25 mouse cellular contexts compared by ENCODE assay signal in the genomic region with DNA sequence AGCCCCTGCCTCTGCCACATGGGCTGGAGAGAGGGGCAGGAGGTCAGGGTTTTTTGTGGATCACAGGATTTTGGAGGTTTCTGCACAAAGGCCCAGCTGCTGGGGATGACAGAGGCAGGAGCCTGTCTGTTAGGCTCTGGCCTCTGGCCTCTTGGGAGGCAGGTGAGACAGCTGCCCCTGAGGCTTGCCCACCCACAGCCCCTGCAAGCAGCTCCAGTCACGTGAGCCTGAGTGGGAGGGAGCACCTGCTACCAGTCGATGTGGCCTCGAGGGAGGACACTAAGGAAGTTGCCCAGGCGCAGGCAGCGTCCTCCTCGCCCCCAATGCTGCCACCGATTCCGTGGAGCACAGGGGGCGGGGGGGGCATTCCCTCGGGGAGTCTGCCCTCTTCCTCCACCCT.
A peak's percentile ranks its signal among the peaks of the same experiment; 100 is the strongest.
DNase-seq lines count a peak whose midpoint lies in the region; ATAC-seq and TF ChIP-seq lines count a peak whose summit lies in the region.
"Had no signal": no experiment of that assay in that cellular context is flagged by ENCODE, and none has a peak within 500 bp of the region (broad histone marks: within the 10 kb centered on the region; RNA-seq: fewer than 3 reads in every experiment).

No protein-coding gene starts in this region.

- H3K27me3 ChIP-seq in forebrain, embryonic 11.5 days (ENCODE audit: control insufficient read depth, insufficient read depth, low read length), result peaks cover 41% of the 10 kb centered on the region
- no peaks in the 10 kb centered on the region for H3K27me3 ChIP-seq in forebrain, embryonic 15.5 days
- H3K27me3 ChIP-seq in liver, postnatal 0 days (ENCODE audit: insufficient read depth, low read length), result no peaks in the 10 kb centered on the region
- no peaks in the 10 kb centered on the region for H3K27me3 ChIP-seq in splenic B cell, adult 2 months (ENCODE audit: control insufficient read depth, insufficient read depth, low read length, poor library complexity, severe bottlenecking)
- H3K27me3 ChIP-seq: intestine, embryonic 15.5 days; midbrain, embryonic 15.5 days had no signal

- TF ChIP-seq EP300 in liver, postnatal 0 days (IDR thresholded peaks at IDR 0.05; ENCODE audit: low read depth), result no peak

- intact Hi-C loops in gastrocnemius, adult 2 months (cut with DNase I), result no loop called here

- H3K9me3 ChIP-seq in forebrain, embryonic 11.5 days (ENCODE audit: control insufficient read depth, low read length), result no peaks in the 10 kb centered on the region
- no peaks in the 10 kb centered on the region for H3K9me3 ChIP-seq in forebrain, embryonic 15.5 days
- H3K9me3 ChIP-seq in liver, postnatal 0 days (ENCODE audit: low read length), result no peaks in the 10 kb centered on the region
- H3K9me3 ChIP-seq: heart, embryonic 12.5 days; hindbrain, embryonic 13.5 days; intestine, embryonic 15.5 days; midbrain, embryonic 15.5 days had no signal

- H3K27ac ChIP-seq in forebrain, embryonic 11.5 days (ENCODE audit: low read depth, low read length), result no peak overlapping the region
- no peak overlapping the region for H3K27ac ChIP-seq in forebrain, embryonic 15.5 days (replicated peaks)
- H3K27ac ChIP-seq in liver, postnatal 0 days (ENCODE audit: low read depth), result no peak overlapping the region
- no peak overlapping the region for H3K27ac ChIP-seq in gastrocnemius, adult 2 months
- H3K27ac ChIP-seq: hindbrain, embryonic 13.5 days; intestine, embryonic 15.5 days; midbrain, embryonic 15.5 days had no signal

- no peak overlapping the region for H3K4me2 ChIP-seq in forebrain, embryonic 11.5 days (ENCODE audit: low read depth, low read length, severe bottlenecking)
- no peak overlapping the region for H3K4me2 ChIP-seq in forebrain, embryonic 15.5 days (replicated peaks)
- no peak overlapping the region for H3K4me2 ChIP-seq in liver, postnatal 0 days (ENCODE audit: low read depth, low read length)
- H3K4me2 ChIP-seq: heart, embryonic 12.5 days; hindbrain, embryonic 13.5 days; intestine, embryonic 15.5 days; liver, embryonic 11.5 days; midbrain, embryonic 15.5 days had no signal

- ATAC-seq in forebrain, embryonic 11.5 days (replicated peaks; ENCODE audit: low FRiP score), result peak; percentile 39; the same call in 1 of the 2 replicates
- no peak for ATAC-seq in forebrain, embryonic 15.5 days (replicated peaks)
- ATAC-seq in liver, postnatal 0 days, result no peak
- ATAC-seq: intestine, embryonic 15.5 days; midbrain, embryonic 15.5 days had no signal

- no peak overlapping the region for H3K9ac ChIP-seq in forebrain, embryonic 11.5 days (ENCODE audit: low read length)
- no peak overlapping the region for H3K9ac ChIP-seq in forebrain, embryonic 15.5 days (replicated peaks)
- H3K9ac ChIP-seq in liver, postnatal 0 days (replicated peaks), result no peak overlapping the region
- H3K9ac ChIP-seq: heart, embryonic 12.5 days; hindbrain, embryonic 13.5 days; intestine, embryonic 15.5 days; midbrain, embryonic 15.5 days had no signal

- DNase-seq in forebrain, embryonic 11.5 days (ENCODE audit: low spot score), result no peak
- peak; percentile 40 for DNase-seq in liver, postnatal 0 days
- no peak for DNase-seq in liver
- DNase-seq in spleen, postnatal 36 days (ENCODE audit: low spot score in 2 of 2), result peak; percentile 4 to 16
- DNase-seq in spleen, postnatal 4 days (ENCODE audit: low spot score in 2 of 2), result no peak
- DNase-seq in splenic B cell, adult 2 months (ENCODE audit: low read depth, low spot score), result peak; percentile 31
- DNase-seq in gastrocnemius, adult 2 months, result no peak
- DNase-seq: adrenal gland, adult 2 months; B cell, adult 2 months; cerebellum, adult 11-12 months; cerebellum, postnatal 10 days; gastrocnemius, postnatal 25 days; heart, adult 18-20 months; heart, postnatal 10 days; kidney, adult 8-10 months; kidney, postnatal 10 days; lung, adult 18-20 months; lung, postnatal 10 days; right cerebral cortex, adult 18-20 months had no signal

- H3K4me1 ChIP-seq in forebrain, embryonic 11.5 days (replicated peaks; ENCODE audit: control insufficient read depth, insufficient read depth, low read length), result peaks cover 5% of the 10 kb centered on the region; the same call in 1 of the 2 replicates
- peaks cover 40% of the 10 kb centered on the region for H3K4me1 ChIP-seq in forebrain, embryonic 15.5 days
- H3K4me1 ChIP-seq in liver, postnatal 0 days (ENCODE audit: insufficient read depth), result peaks cover 4% of the 10 kb centered on the region; the same call in 1 of the 2 replicates
- H3K4me1 ChIP-seq: intestine, embryonic 15.5 days had no signal

- no peak overlapping the region for H3K4me3 ChIP-seq in forebrain, embryonic 11.5 days (ENCODE audit: low read depth, low read length)
- H3K4me3 ChIP-seq in forebrain, embryonic 15.5 days, result no peak overlapping the region
- H3K4me3 ChIP-seq in liver, postnatal 0 days (ENCODE audit: low read depth, low read length), result no peak overlapping the region
- H3K4me3 ChIP-seq in gastrocnemius, adult 2 months, result no peak overlapping the region
- H3K4me3 ChIP-seq: heart, embryonic 12.5 days; hindbrain, embryonic 13.5 days; intestine, embryonic 15.5 days; midbrain, embryonic 15.5 days had no signal

- H3K36me3 ChIP-seq in forebrain, embryonic 11.5 days (ENCODE audit: control insufficient read depth, insufficient read depth, low read length), result no peaks in the 10 kb centered on the region
- H3K36me3 ChIP-seq in forebrain, embryonic 15.5 days, result no peaks in the 10 kb centered on the region
- no peaks in the 10 kb centered on the region for H3K36me3 ChIP-seq in liver, postnatal 0 days (replicated peaks; ENCODE audit: insufficient read depth, low read length)
- H3K36me3 ChIP-seq in splenic B cell, adult 2 months (ENCODE audit: control insufficient read depth, insufficient read depth, low read length, poor library complexity, severe bottlenecking), result no peaks in the 10 kb centered on the region
- H3K36me3 ChIP-seq: heart, embryonic 12.5 days; hindbrain, embryonic 13.5 days; intestine, embryonic 15.5 days; midbrain, embryonic 15.5 days had no signal

- WGBS in forebrain, embryonic 11.5 days, result 57% methylated on average over 10 of the region's 10 CpGs
- 52% methylated on average over 10 of the region's 10 CpGs for WGBS in forebrain, embryonic 15.5 days
- 48% methylated on average over 10 of the region's 10 CpGs for WGBS in liver, postnatal 0 days (ENCODE audit: insufficient replicate concordance)

- TF ChIP-seq CTCF in liver, postnatal 0 days (IDR thresholded peaks at IDR 0.05; ENCODE audit: low read depth), result no peak
- no peak for TF ChIP-seq CTCF in gastrocnemius, adult 2 months (IDR thresholded peaks at IDR 0.05)

Comparison
In these comparisons a context has a peak if more than half of its experiments do, and no peak if none do; other contexts are left out.
1. DNase-seq: peak in liver, postnatal 0 days (single experiment), spleen, postnatal 36 days (2 of 2) and splenic B cell, adult 2 months (single experiment); none in forebrain, embryonic 11.5 days (single experiment), liver (single experiment), spleen, postnatal 4 days (0 of 2) and gastrocnemius, adult 2 months (single experiment).